ENCODE assay signal across 7 mouse cellular contexts in the genomic region with DNA sequence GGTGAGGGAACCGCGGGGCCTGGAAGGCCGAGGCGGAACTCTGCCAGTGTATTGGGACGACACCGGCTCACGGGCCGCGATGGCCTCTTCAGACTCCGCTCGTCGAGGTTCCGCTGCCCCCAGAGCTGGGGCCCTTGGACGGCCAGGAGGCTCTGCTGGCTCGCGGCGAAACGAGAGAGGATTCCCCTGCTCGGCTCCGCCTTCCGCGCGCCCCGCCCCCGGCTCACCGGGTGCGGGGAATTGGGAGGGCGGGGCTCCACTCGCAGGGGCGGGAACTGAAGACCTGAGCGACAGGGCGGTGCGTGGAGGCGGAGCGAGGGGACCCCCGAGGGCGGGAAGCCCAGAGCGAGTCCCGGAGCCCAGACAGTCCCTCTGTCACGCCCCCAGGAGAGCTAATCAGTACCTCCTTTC. TPM values are rescaled to one million over a fixed set of nuclear protein-coding genes. Genes with fewer than 3 reads are reported as not detected.
DNase-seq lines count a peak whose midpoint lies in the region; ATAC-seq lines count a peak whose summit lies in the region.

A gene (minus strand): TSS at position 154 of the 411 bp plus-strand sequence.

- peaks cover 38% of the 10 kb centered on the region for H3K27me3 ChIP-seq in limb, embryonic 10.5 days (ENCODE audit: low read depth, poor library complexity, severe bottlenecking)
- peaks cover 31% of the 10 kb centered on the region for H3K27me3 ChIP-seq in midbrain, embryonic 12.5 days

- peak; percentile 92 for DNase-seq in adrenal gland, postnatal 10 days
- peak; percentile 94 for DNase-seq in embryo, embryonic 9.5 days (ENCODE audit: extremely low spot score)
- peak; percentile 98 for DNase-seq in heart, adult 11 months
- DNase-seq in kidney, adult 11 months = peak; percentile 84
- DNase-seq in limb, embryonic 10.5 days (ENCODE audit: low spot score) = peak; percentile 92
- DNase-seq in spleen, adult 18-20 months = peak; percentile 50 to 67

- H3K4me1 ChIP-seq in limb, embryonic 10.5 days = peaks cover 17% of the 10 kb centered on the region
- H3K4me1 ChIP-seq in midbrain, embryonic 12.5 days = 0 out of 2 replicates have a peak, but pooled peaks cover 3% of the 10 kb centered on the region

- peak within 1 kb of the TSS; percentile 83 for H3K27ac ChIP-seq in limb, embryonic 10.5 days
- H3K27ac ChIP-seq in midbrain, embryonic 12.5 days (replicated peaks) = peak within 1 kb of the TSS; percentile 56

- H3K9me3 ChIP-seq in limb, embryonic 10.5 days (replicated peaks) = no peaks in the 10 kb centered on the region
- H3K9me3 ChIP-seq in midbrain, embryonic 12.5 days = no peaks in the 10 kb centered on the region

- ATAC-seq in midbrain, embryonic 12.5 days (ENCODE audit: low FRiP score, low read depth) = peak; percentile 89

- H3K4me3 ChIP-seq in limb, embryonic 10.5 days = peak within 1 kb of the TSS; percentile 74
- peak within 1 kb of the TSS; percentile 72 for H3K4me3 ChIP-seq in midbrain, embryonic 12.5 days

- H3K4me2 ChIP-seq in midbrain, embryonic 12.5 days (replicated peaks) = peak within 1 kb of the TSS; percentile 65

- peak within 1 kb of the TSS; percentile 72 for H3K9ac ChIP-seq in midbrain, embryonic 12.5 days (replicated peaks)

- 0% methylated on average over 38 of the region's 40 CpGs for WGBS in limb, embryonic 10.5 days
- WGBS in midbrain, embryonic 12.5 days = 0% methylated on average over 40 of the region's 40 CpGs

- no peaks in the 10 kb centered on the region; the same call in 1 of the 2 replicates for H3K36me3 ChIP-seq in limb, embryonic 10.5 days
- no peaks in the 10 kb centered on the region for H3K36me3 ChIP-seq in midbrain, embryonic 12.5 days

RNA-seq across cellular contexts. Expression of the gene that starts here (rescaled TPM):
- total RNA-seq in adrenal gland, postnatal 10 days (2021) = 10 to 100 TPM; 13.6 to 16.1 TPM
- polyA plus RNA-seq in limb, embryonic 10.5 days (2016; fragmentation: Nextera tagmentation; extraction: Ambion mirVana) = 4.2 and 4.9 TPM in 2 replicates
- polyA plus RNA-seq in midbrain, embryonic 12.5 days (2016; fragmentation: Nextera tagmentation; extraction: Ambion mirVana) = 12.4 and 14.3 TPM in 2 replicates

Comparison
In these comparisons a context has a peak if more than half of its experiments do, and no peak if none do; other contexts are left out.
1. Peak in every context shown above with its lines: DNase-seq, ATAC-seq, H3K4me3 ChIP-seq and H3K27ac ChIP-seq.